Comparison of ENCODE assay signal across 8 mouse cellular contexts in the genomic region with DNA sequence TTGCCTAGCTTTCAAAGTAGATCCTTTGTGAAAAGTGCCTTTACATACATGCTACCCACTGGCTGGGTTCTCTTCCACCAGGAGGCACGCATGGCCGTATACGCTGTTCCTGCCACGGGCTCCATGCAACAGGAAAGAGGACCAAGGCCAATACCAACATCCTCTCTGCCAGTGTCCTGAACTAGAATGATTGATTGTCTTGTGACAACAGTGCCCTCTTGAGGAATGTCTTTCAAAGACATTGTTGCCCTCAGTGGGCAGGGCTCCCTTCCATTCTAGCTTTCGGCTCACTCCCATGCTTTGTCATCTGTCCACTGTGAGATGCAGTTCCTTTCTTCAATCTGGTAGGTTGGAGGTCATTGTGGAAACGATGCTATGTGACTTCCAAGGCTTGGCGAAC. TPM values are rescaled to one million over a fixed set of nuclear protein-coding genes. Genes with fewer than 3 reads are reported as not detected.
DNase-seq lines count a peak whose midpoint lies in the region; ATAC-seq lines count a peak whose summit lies in the region.

No protein-coding gene starts in this region.

- DNase-seq in adrenal gland, postnatal 10 days: peak; percentile 37
- no peak for DNase-seq in adrenal gland, postnatal 25 days
- DNase-seq in kidney, adult 9 months: peak; percentile 31
- DNase-seq in kidney, adult 8-10 months: no peak
- DNase-seq in 3T3-L1 (ENCODE audit: low read depth, low spot score): peak; percentile 75
- DNase-seq in embryo, embryonic 11 days: peak; percentile 47
- DNase-seq in frontal cortex, postnatal 36 days (ENCODE audit: low spot score in 2 of 2): no peak

- ATAC-seq in inflammation-experienced regulatory T-cells, adult 6 months: no peak

RNA-seq across cellular contexts. Expression of a gene that starts 16.2 kb away (rescaled TPM):
- total RNA-seq in adrenal gland, postnatal 10 days (2021): 10 to 100 TPM; 75.1 to 80.4 TPM
- total RNA-seq in adrenal gland, postnatal 25 days (2021): 114 and 132 TPM in 2 replicates
- 10 to 100 TPM; 52.7 to 54.8 (median 53.5) TPM for polyA plus RNA-seq in inflammation-experienced regulatory T-cells, adult 6 months (2017; shearing (Covaris generic))

RNA-seq across cellular contexts. Expression of a gene that starts 21.8 kb away (rescaled TPM):
- total RNA-seq in adrenal gland, postnatal 10 days (2021): 100 to 1,000 TPM; 222 to 235 TPM
- total RNA-seq in adrenal gland, postnatal 25 days (2021): 378 and 463 TPM in 2 replicates
- polyA plus RNA-seq in inflammation-experienced regulatory T-cells, adult 6 months (2017; shearing (Covaris generic)): 100 to 1,000 TPM; 402 to 450 (median 421) TPM

RNA-seq across cellular contexts. Expression of a gene that starts 47.7 kb away (rescaled TPM):
- 100 to 1,000 TPM; 149 to 167 TPM for total RNA-seq in adrenal gland, postnatal 10 days (2021)
- 208 and 254 TPM in 2 replicates for total RNA-seq in adrenal gland, postnatal 25 days (2021)
- polyA plus RNA-seq in inflammation-experienced regulatory T-cells, adult 6 months (2017; shearing (Covaris generic)): 10 to 100 TPM in 1 of 3 experiments, 1 to 10 TPM in 2; 6.1 to 11.8 (median 6.8) TPM

RNA-seq across cellular contexts. Expression of a gene that starts 54.8 kb away (rescaled TPM):
- total RNA-seq in adrenal gland, postnatal 10 days (2021): 10 to 100 TPM; 43.8 to 86.4 TPM
- 82.0 and 85.8 TPM in 2 replicates for total RNA-seq in adrenal gland, postnatal 25 days (2021)
- polyA plus RNA-seq in inflammation-experienced regulatory T-cells, adult 6 months (2017; shearing (Covaris generic)): 100 to 1,000 TPM in 2 of 3 experiments, 10 to 100 TPM in 1; 85.7 to 110 (median 100) TPM

Comparison
In these comparisons a context has a peak if more than half of its experiments do, and no peak if none do; other contexts are left out.
1. DNase-seq: peak in adrenal gland, postnatal 10 days (single experiment), kidney, adult 9 months (single experiment), 3T3-L1 (single experiment) and embryo, embryonic 11 days (single experiment); none in adrenal gland, postnatal 25 days (single experiment), kidney, adult 8-10 months (0 of 2) and frontal cortex, postnatal 36 days (0 of 2).